Mouse (Mus musculus) cortical plate, adult 2 months (tissue): ENCODE measurements around the gene Rdm1.
"Not testable (repeated sequence)": the region's sequence is repeated elsewhere in the genome, so short reads cannot be mapped to it uniquely, and the experiment has no call there.

Experiments
- CTCF ChIP-seq: fragments of 200-500 bp; IDR thresholded peaks from 2 replicates; pipeline ENCODE4 v1.5.1; 2011; ENCODE audit warnings: mild to moderate bottlenecking, control low read depth, low read length; ENCODE audit not compliant: insufficient read depth; ENCODE audit errors: extremely low read depth
- POLR2A ChIP-seq: fragments of 200-500 bp; IDR thresholded peaks from 2 replicates; pipeline ENCODE4 v1.6.1; 2011; ENCODE audit warnings: mild to moderate bottlenecking, low read length, control low read depth; ENCODE audit not compliant: insufficient read depth; ENCODE audit errors: extremely low read depth

DNA sequence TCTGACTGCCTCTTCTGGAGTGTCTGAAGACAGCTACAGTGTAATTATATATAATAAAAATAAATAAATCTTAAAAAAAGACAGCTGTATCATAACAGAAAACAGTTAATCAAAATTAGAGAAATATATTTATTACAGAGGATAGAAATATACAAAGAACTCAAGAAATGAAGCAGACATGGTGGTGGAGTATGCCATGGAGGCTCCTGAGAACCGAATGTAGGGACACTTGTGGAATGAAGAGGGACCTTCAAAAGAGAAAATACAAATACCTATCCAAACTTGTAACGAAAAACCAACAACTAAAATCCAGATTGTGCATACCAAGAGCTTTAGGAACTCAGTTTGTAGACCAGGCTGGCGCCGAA is 18.0 kb downstream of the Rdm1 start:
- TF ChIP-seq POLR2A, CTCF: not testable (repeated sequence)
